ENCODE assay signal across 8 mouse cellular contexts in the genomic region with DNA sequence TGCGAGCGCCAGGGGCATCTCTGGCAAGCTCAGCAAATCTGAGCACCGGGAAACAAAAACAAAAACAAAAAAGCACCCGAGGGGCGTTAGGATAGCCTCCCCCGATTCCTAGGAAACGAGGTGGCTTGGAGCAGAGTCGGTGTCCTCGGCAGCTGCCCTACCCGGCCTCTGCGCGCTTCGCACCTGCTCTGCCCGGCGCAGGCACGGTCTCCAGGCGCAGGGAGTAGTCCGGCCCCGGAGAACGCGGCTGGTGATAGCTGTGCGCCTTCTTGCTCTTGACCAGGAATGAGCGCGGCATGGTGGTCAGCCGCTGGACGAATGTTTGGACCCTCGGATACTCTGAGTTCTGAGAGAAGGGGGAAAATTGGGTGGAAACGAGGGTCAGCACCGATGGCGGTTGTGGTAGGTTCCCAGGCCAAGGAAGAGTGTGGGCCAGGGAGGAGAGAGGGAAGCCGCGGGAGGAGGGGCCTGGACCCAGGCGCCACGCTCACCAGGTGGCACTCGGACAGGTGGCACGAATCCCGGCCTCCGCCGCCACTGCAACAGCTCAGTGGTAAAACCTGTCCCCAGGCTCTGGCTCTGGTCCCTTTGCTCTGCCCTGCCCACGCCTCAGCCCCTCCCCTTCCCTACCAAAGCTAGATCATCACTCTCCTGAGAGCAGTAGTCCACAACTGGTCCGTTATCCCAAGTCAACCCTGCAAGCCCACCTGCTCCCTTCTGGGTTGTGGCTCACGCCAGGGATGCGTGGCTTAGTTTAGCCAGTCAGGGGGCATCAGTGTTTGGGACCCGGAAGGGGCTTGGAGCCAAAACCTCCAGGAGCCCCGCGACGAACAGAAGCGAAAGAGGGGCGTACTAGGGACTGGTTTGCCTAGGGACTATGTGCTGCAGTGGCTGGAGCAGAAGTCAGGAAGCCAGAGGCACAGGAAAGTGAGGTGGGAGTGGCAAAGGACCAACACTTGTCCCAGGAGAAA. TPM values are rescaled to one million over a fixed set of nuclear protein-coding genes. Genes with fewer than 3 reads are reported as not detected.
DNase-seq lines count a peak whose midpoint lies in the region; ATAC-seq lines count a peak whose summit lies in the region.

No protein-coding gene starts in this region.

- no peak overlapping the region for H3K9ac ChIP-seq in liver, embryonic 12.5 days

- H3K4me3 ChIP-seq in hindbrain, embryonic 10.5 days, result peak overlapping the region; percentile 43
- H3K4me3 ChIP-seq in liver, embryonic 12.5 days, result peak overlapping the region; percentile 38

- no peaks in the 10 kb centered on the region for H3K36me3 ChIP-seq in hindbrain, embryonic 10.5 days
- no peaks in the 10 kb centered on the region for H3K36me3 ChIP-seq in liver, embryonic 12.5 days

- DNase-seq in right cerebral cortex, postnatal 25 days, result peak; percentile 14
- no peak for DNase-seq in right cerebral cortex, postnatal 36 days (ENCODE audit: low spot score in 2 of 2)
- peak; percentile 26 for DNase-seq in embryo, embryonic 11 days
- DNase-seq in hindbrain, embryonic 10.5 days (ENCODE audit: low spot score), result peak; percentile 60
- peak; percentile 58 for DNase-seq in neural tube, embryonic 10.5 days (ENCODE audit: extremely low spot score, low spot score)
- DNase-seq in left cerebral cortex, adult 18-20 months (ENCODE audit: low spot score in 2 of 2), result no peak

- peaks cover 57% of the 10 kb centered on the region for H3K4me1 ChIP-seq in hindbrain, embryonic 10.5 days (replicated peaks)
- H3K4me1 ChIP-seq in liver, embryonic 12.5 days, result peaks cover 42% of the 10 kb centered on the region

- peaks cover 100% of the 10 kb centered on the region for H3K27me3 ChIP-seq in hindbrain, embryonic 10.5 days (ENCODE audit: insufficient read depth, poor library complexity, severe bottlenecking)
- H3K27me3 ChIP-seq in liver, embryonic 12.5 days (replicated peaks), result peaks cover 100% of the 10 kb centered on the region

- WGBS in hindbrain, embryonic 10.5 days, result under 1% methylated on average over 49 of the region's 49 CpGs
- WGBS in liver, embryonic 12.5 days (ENCODE audit: insufficient replicate concordance), result 2% methylated on average over 49 of the region's 49 CpGs

- no peaks in the 10 kb centered on the region for H3K9me3 ChIP-seq in hindbrain, embryonic 10.5 days
- H3K9me3 ChIP-seq in liver, embryonic 12.5 days (replicated peaks), result no peaks in the 10 kb centered on the region

- no peak overlapping the region for H3K27ac ChIP-seq in hindbrain, embryonic 10.5 days
- no peak overlapping the region for H3K27ac ChIP-seq in liver, embryonic 12.5 days

- ATAC-seq in liver, embryonic 12.5 days, result no peak
- ATAC-seq in frontal cortex, adult (ENCODE audit: low TSS enrichment), result no peak

- H3K4me2 ChIP-seq in liver, embryonic 12.5 days, result peak overlapping the region; percentile 57

RNA-seq across cellular contexts. Expression of a gene that starts 2.0 kb away (rescaled TPM):
- polyA plus RNA-seq in hindbrain, embryonic 10.5 days (2016; fragmentation: Nextera tagmentation; extraction: Ambion mirVana), result 0.05 TPM in 1 of 2 replicates, not detected in the other
- polyA plus RNA-seq in liver, embryonic 12.5 days (2016; fragmentation: Nextera tagmentation; extraction: Ambion mirVana), result 0.74 and 1.0 TPM in 2 replicates
- total RNA-seq in left cerebral cortex, adult 18-20 months (2021), result not detected

Comparison
In these comparisons a context has a peak if more than half of its experiments do, and no peak if none do; other contexts are left out.
1. DNase-seq: peak in right cerebral cortex, postnatal 25 days (single experiment), embryo, embryonic 11 days (single experiment), hindbrain, embryonic 10.5 days (single experiment) and neural tube, embryonic 10.5 days (single experiment); none in right cerebral cortex, postnatal 36 days (0 of 2) and left cerebral cortex, adult 18-20 months (0 of 2).